Mouse (Mus musculus): ENCODE results near the gene Prrt3. TPM values are rescaled to one million over a fixed set of nuclear protein-coding genes. Genes with fewer than 3 reads are reported as not detected.
A peak's percentile ranks its signal among the peaks of the same experiment; 100 is the strongest.

The Prrt3 gene
- polyA plus RNA-seq, 1 experiment from 2014 or later: 0.05 TPM

GRCm38 (mm10) chr6:113507130-113507529 lies 5.4 kb upstream of the Prrt3 start:
- no peak for ATAC-seq (ENCODE audit: insufficient read depth)
- Histone ChIP-seq H3K27ac (ENCODE audit: low read depth) (no peak overlapping the region), H3K9me3 (ENCODE audit: low read depth, low read length) (no peaks in the 10 kb centered on the region), H3K4me1 (ENCODE audit: insufficient read depth) (no peaks in the 10 kb centered on the region), H3K9ac (no peak overlapping the region), H3K4me2 (no peak overlapping the region), H3K36me3 (ENCODE audit: insufficient read depth) (no peaks in the 10 kb centered on the region), H3K4me3 (ENCODE audit: low read depth, low read length) (no peak overlapping the region), H3K27me3 (ENCODE audit: insufficient read depth, low read length) (peaks cover 6% of the 10 kb centered on the region; the same call in 1 of the 2 replicates)
- no peak for TF ChIP-seq CTCF (IDR thresholded peaks at IDR 0.05; ENCODE audit: low read depth)
- no peak for DNase-seq

DNA sequence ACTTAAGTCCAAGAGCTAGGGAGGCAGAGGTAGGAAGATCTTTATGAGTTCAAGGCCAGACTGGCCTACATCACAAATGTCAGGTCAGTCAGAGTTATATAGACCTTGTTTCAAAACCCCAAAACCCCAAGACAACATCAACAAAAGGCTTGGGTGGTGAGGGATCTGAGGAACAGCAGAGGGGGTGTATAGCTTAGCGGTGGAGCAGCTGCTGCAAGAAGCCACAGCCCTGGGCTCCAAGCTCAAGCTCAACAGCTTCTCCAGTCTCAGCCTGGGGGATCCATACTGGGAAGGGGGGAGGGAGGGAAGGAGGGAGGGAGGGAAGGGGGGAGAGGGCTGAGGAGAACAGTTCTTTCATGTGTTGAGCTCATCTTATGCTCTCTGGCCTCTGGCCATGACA lies 4.0 kb upstream of the Prrt3 start:
- TF ChIP-seq CTCF (IDR thresholded peaks at IDR 0.05; ENCODE audit: low read depth): no peak
- Histone ChIP-seq H3K27ac (ENCODE audit: low read depth) (no peak overlapping the region), H3K9ac (no peak overlapping the region), H3K9me3 (ENCODE audit: low read depth, low read length) (no peaks in the 10 kb centered on the region), H3K36me3 (ENCODE audit: insufficient read depth) (no peaks in the 10 kb centered on the region), H3K4me1 (ENCODE audit: insufficient read depth) (no peaks in the 10 kb centered on the region), H3K4me3 (ENCODE audit: low read depth, low read length) (no peak overlapping the region), H3K27me3 (ENCODE audit: insufficient read depth, low read length) (peaks cover 20% of the 10 kb centered on the region), H3K4me2 (no peak overlapping the region)
- 70% methylated on average over 1 of the region's 1 CpGs for WGBS
- DNase-seq (no peak), ATAC-seq (ENCODE audit: insufficient read depth) (no peak)

- no peak for DNase-seq
- H3K27me3 ChIP-seq (ENCODE audit: insufficient read depth, low read length): peaks cover 26% of the 10 kb centered on the region
- H3K9me3 ChIP-seq (ENCODE audit: low read depth, low read length): no peaks in the 10 kb centered on the region
- no peak for ATAC-seq (ENCODE audit: insufficient read depth)
- no peak overlapping the region for H3K9ac ChIP-seq
- no peak for TF ChIP-seq CTCF (IDR thresholded peaks at IDR 0.05; ENCODE audit: low read depth)
- H3K4me1 ChIP-seq (ENCODE audit: insufficient read depth): no peaks in the 10 kb centered on the region
- WGBS: 75% methylated on average over 2 of the region's 2 CpGs
- H3K27ac ChIP-seq (ENCODE audit: low read depth): no peak overlapping the region
- no peak overlapping the region for H3K4me2 ChIP-seq
- no peaks in the 10 kb centered on the region for H3K36me3 ChIP-seq (ENCODE audit: insufficient read depth)
- no peak overlapping the region for H3K4me3 ChIP-seq (ENCODE audit: low read depth, low read length)
Measured at GRCm38 (mm10) chr6:113502801-113503200, 1.1 kb upstream of the Prrt3 start.

DNA sequence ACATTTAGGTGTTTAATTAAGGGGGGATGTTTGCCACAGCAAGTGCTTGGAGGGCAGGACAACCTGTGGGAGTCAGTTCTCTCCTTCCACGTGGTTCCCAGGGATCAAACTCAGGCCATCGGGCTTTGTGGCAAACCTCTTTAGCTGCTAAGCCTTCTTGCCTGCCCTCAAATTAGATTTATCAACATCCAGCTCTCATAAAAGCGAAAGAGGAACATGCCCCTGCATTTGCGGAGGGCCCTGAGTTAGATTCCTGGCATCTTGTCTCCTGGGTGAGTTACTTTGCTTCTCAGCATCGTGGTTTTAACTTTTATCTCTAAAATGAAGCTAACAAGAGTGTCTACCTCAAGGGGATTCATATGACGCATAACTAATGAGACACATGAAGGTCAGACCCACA lies 2.4 kb downstream of the Prrt3 start:
- Histone ChIP-seq H3K4me3 (ENCODE audit: low read depth, low read length) (no peak overlapping the region), H3K27ac (ENCODE audit: low read depth) (no peak overlapping the region), H3K9ac (no peak overlapping the region), H3K27me3 (ENCODE audit: insufficient read depth, low read length) (peaks cover 45% of the 10 kb centered on the region), H3K36me3 (ENCODE audit: insufficient read depth) (no peaks in the 10 kb centered on the region), H3K4me1 (ENCODE audit: insufficient read depth) (no peaks in the 10 kb centered on the region), H3K4me2 (no peak overlapping the region), H3K9me3 (ENCODE audit: low read depth, low read length) (no peaks in the 10 kb centered on the region)
- ATAC-seq (ENCODE audit: insufficient read depth) (no peak), DNase-seq (no peak)
- WGBS: 70% methylated on average over 6 of the region's 6 CpGs
- no peak for TF ChIP-seq CTCF (IDR thresholded peaks at IDR 0.05; ENCODE audit: low read depth)

- WGBS: 34% methylated on average over 28 of the region's 28 CpGs
- Histone ChIP-seq H3K4me1 (ENCODE audit: insufficient read depth) (no peaks in the 10 kb centered on the region), H3K4me2 (peak overlapping the region; percentile 70), H3K4me3 (ENCODE audit: low read depth, low read length) (peak overlapping the region; percentile 44), H3K9me3 (ENCODE audit: low read depth, low read length) (no peaks in the 10 kb centered on the region), H3K9ac (no peak overlapping the region), H3K36me3 (ENCODE audit: insufficient read depth) (no peaks in the 10 kb centered on the region), H3K27me3 (ENCODE audit: insufficient read depth, low read length) (peaks cover 22% of the 10 kb centered on the region), H3K27ac (ENCODE audit: low read depth) (no peak overlapping the region)
- DNase-seq (no peak), ATAC-seq (ENCODE audit: insufficient read depth) (peak; percentile 4; the same call in 1 of the 2 replicates)
- no peak for TF ChIP-seq CTCF (IDR thresholded peaks at IDR 0.05; ENCODE audit: low read depth)
Measured at GRCm38 (mm10) chr6:113495071-113495675, 6.6 kb downstream of the Prrt3 start.

GRCm38 (mm10) chr6:113494258-113494788 lies 7.4 kb downstream of the Prrt3 start:
- no peaks in the 10 kb centered on the region for H3K36me3 ChIP-seq (ENCODE audit: insufficient read depth)
- DNase-seq (peak; percentile 82), ATAC-seq (ENCODE audit: insufficient read depth) (peak; percentile 87)
- peak overlapping the region; percentile 41 for H3K9ac ChIP-seq
- TF ChIP-seq CTCF (IDR thresholded peaks at IDR 0.05; ENCODE audit: low read depth): peak; percentile 63
- peaks cover 20% of the 10 kb centered on the region for H3K27me3 ChIP-seq (ENCODE audit: insufficient read depth, low read length)
- peak overlapping the region; percentile 44 for H3K4me3 ChIP-seq (ENCODE audit: low read depth, low read length)
- H3K27ac ChIP-seq (ENCODE audit: low read depth): no peak overlapping the region
- no peaks in the 10 kb centered on the region for H3K4me1 ChIP-seq (ENCODE audit: insufficient read depth)
- peak overlapping the region; percentile 70 for H3K4me2 ChIP-seq
- H3K9me3 ChIP-seq (ENCODE audit: low read depth, low read length): no peaks in the 10 kb centered on the region
- under 1% methylated on average over 54 of the region's 54 CpGs for WGBS

DNA sequence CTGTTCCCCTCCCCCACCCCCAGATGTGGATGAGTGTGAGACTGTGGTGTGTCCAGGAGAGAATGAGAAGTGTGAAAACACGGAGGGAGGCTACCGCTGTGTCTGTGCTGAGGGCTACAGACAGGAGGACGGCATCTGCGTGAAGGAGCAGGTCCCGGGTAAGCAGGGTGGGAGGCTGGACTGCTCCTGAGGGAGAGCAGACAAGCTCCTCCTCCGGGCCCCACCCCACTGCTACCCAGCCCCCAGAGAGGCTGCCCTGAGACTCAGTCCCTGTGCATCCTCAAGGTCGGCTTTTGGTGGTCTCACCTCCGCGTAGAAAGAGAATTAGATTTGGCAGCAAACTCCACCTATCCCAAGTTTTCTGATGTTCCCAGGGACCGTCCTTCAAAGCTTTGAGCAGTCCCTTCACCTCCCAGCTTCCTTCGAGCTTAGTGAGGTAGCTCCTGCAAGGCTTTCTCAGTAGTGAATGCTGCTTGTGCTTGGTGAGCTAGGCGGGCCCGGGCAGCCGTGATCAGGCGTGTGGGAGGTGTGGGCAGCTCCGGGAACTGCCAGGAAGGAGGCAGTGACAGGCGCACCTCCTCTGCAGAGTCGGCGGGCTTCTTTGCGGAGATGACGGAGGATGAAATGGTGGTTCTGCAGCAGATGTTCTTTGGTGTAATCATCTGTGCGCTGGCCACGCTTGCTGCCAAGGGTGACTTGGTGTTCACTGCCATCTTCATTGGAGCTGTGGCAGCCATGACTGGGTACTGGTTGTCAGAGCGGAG lies 9.4 kb downstream of the Prrt3 start:
- Histone ChIP-seq H3K36me3 (ENCODE audit: insufficient read depth) (0 out of 2 replicates have a peak, but pooled peaks cover 3% of the 10 kb centered on the region), H3K9ac (no peak overlapping the region), H3K4me3 (ENCODE audit: low read depth, low read length) (no peak overlapping the region), H3K27me3 (ENCODE audit: insufficient read depth, low read length) (peaks cover 20% of the 10 kb centered on the region), H3K9me3 (ENCODE audit: low read depth, low read length) (no peaks in the 10 kb centered on the region), H3K27ac (ENCODE audit: low read depth) (no peak overlapping the region), H3K4me2 (no peak overlapping the region), H3K4me1 (ENCODE audit: insufficient read depth) (no peaks in the 10 kb centered on the region)
- TF ChIP-seq CTCF (IDR thresholded peaks at IDR 0.05; ENCODE audit: low read depth): no peak
- DNase-seq (no peak), ATAC-seq (ENCODE audit: insufficient read depth) (no peak)
- WGBS: 68% methylated on average over 24 of the region's 24 CpGs

Data from lung, embryonic 14.5 days (tissue).